Comparison of ENCODE assay signal across 13 mouse cellular contexts in genomic region chr11:11881026-11881782, GRCm38 (mm10). TPM values are rescaled to one million over a fixed set of nuclear protein-coding genes. Genes with fewer than 3 reads are reported as not detected.
DNase-seq lines count a peak whose midpoint lies in the region; ATAC-seq and TF ChIP-seq lines count a peak whose summit lies in the region.
"Had no signal": no experiment of that assay in that cellular context is flagged by ENCODE, and none has a peak within 500 bp of the region (broad histone marks: within the 10 kb centered on the region; RNA-seq: fewer than 3 reads in every experiment).

No protein-coding gene starts in this region.

- no peak overlapping the region for H3ac ChIP-seq in myocyte (ENCODE audit: control insufficient read depth, insufficient read length)

- WGBS in heart, embryonic 15.5 days = 32% methylated on average over 13 of the region's 13 CpGs
- WGBS in midbrain, embryonic 11.5 days = 24% methylated on average over 13 of the region's 13 CpGs
- WGBS in midbrain, postnatal 0 days = 31% methylated on average over 13 of the region's 13 CpGs
- WGBS in embryonic facial prominence, embryonic 13.5 days = 54% methylated on average over 13 of the region's 13 CpGs
- WGBS in forebrain, embryonic 11.5 days = 32% methylated on average over 13 of the region's 13 CpGs

- no peak overlapping the region for H3K9ac ChIP-seq in heart, embryonic 15.5 days
- H3K9ac ChIP-seq in midbrain, embryonic 11.5 days (ENCODE audit: low read length) = no peak overlapping the region
- H3K9ac ChIP-seq in midbrain, postnatal 0 days (replicated peaks; ENCODE audit: low read length, poor library complexity, severe bottlenecking) = no peak overlapping the region
- H3K9ac ChIP-seq in embryonic facial prominence, embryonic 13.5 days = no peak overlapping the region
- H3K9ac ChIP-seq in forebrain, embryonic 11.5 days (ENCODE audit: low read length) = no peak overlapping the region
- H3K9ac ChIP-seq: midbrain, embryonic 15.5 days had no signal

- no peak for TF ChIP-seq CTCF in midbrain, postnatal 0 days (IDR thresholded peaks at IDR 0.05)

- peak overlapping the region; percentile 94 for H3K27ac ChIP-seq in heart, embryonic 15.5 days
- peak overlapping the region; percentile 35; the same call in 1 of the 2 replicates for H3K27ac ChIP-seq in midbrain, embryonic 11.5 days (ENCODE audit: low read depth, low read length)
- no peak overlapping the region for H3K27ac ChIP-seq in midbrain, postnatal 0 days (ENCODE audit: low read depth, low read length)
- peak overlapping the region; percentile 98 for H3K27ac ChIP-seq in embryonic facial prominence, embryonic 13.5 days
- H3K27ac ChIP-seq in forebrain, embryonic 11.5 days (ENCODE audit: low read depth, low read length) = no peak overlapping the region
- H3K27ac ChIP-seq: midbrain, embryonic 15.5 days had no signal

- peaks cover 59% of the 10 kb centered on the region for H3K4me1 ChIP-seq in heart, embryonic 15.5 days (replicated peaks)
- peaks cover 52% of the 10 kb centered on the region for H3K4me1 ChIP-seq in midbrain, embryonic 11.5 days (ENCODE audit: control insufficient read depth, insufficient read depth, low read length)
- no peaks in the 10 kb centered on the region for H3K4me1 ChIP-seq in midbrain, postnatal 0 days (ENCODE audit: insufficient read depth, low read length)
- peaks cover 65% of the 10 kb centered on the region for H3K4me1 ChIP-seq in embryonic facial prominence, embryonic 13.5 days
- peaks cover 9% of the 10 kb centered on the region; the same call in 1 of the 2 replicates for H3K4me1 ChIP-seq in forebrain, embryonic 11.5 days (replicated peaks; ENCODE audit: control insufficient read depth, insufficient read depth, low read length)

- H3K4me2 ChIP-seq in heart, embryonic 15.5 days = no peak overlapping the region
- H3K4me2 ChIP-seq in midbrain, embryonic 11.5 days = no peak overlapping the region
- H3K4me2 ChIP-seq in midbrain, postnatal 0 days (ENCODE audit: low read depth, low read length, poor library complexity, severe bottlenecking) = no peak overlapping the region
- no peak overlapping the region for H3K4me2 ChIP-seq in embryonic facial prominence, embryonic 13.5 days
- peak overlapping the region; percentile 43 for H3K4me2 ChIP-seq in myocyte (ENCODE audit: low read depth)
- H3K4me2 ChIP-seq in forebrain, embryonic 11.5 days (ENCODE audit: low read depth, low read length, severe bottlenecking) = no peak overlapping the region
- H3K4me2 ChIP-seq: midbrain, embryonic 15.5 days had no signal

- no peaks in the 10 kb centered on the region for H3K79me2 ChIP-seq in myocyte (ENCODE audit: control insufficient read depth, insufficient read depth)

- H3K36me3 ChIP-seq in heart, embryonic 15.5 days = no peaks in the 10 kb centered on the region
- H3K36me3 ChIP-seq in midbrain, embryonic 11.5 days (ENCODE audit: control insufficient read depth, insufficient read depth, low read length) = no peaks in the 10 kb centered on the region
- no peaks in the 10 kb centered on the region for H3K36me3 ChIP-seq in midbrain, postnatal 0 days (ENCODE audit: insufficient read depth, low read length)
- H3K36me3 ChIP-seq in embryonic facial prominence, embryonic 13.5 days = no peaks in the 10 kb centered on the region
- H3K36me3 ChIP-seq in myocyte (ENCODE audit: control insufficient read depth, insufficient read depth) = no peaks in the 10 kb centered on the region
- no peaks in the 10 kb centered on the region for H3K36me3 ChIP-seq in forebrain, embryonic 11.5 days (ENCODE audit: control insufficient read depth, insufficient read depth, low read length)
- H3K36me3 ChIP-seq: midbrain, embryonic 15.5 days had no signal

- no peak for DNase-seq in heart, postnatal 14 days
- no peak for DNase-seq in midbrain, embryonic 11.5 days (ENCODE audit: low spot score, missing footprints)
- no peak for DNase-seq in midbrain, postnatal 0 days (ENCODE audit: low spot score)
- no peak for DNase-seq in forebrain, embryonic 11.5 days (ENCODE audit: low spot score)
- DNase-seq in spleen, postnatal 36 days (ENCODE audit: low spot score in 2 of 2) = no peak
- DNase-seq: cerebellum, postnatal 10 days; gastrocnemius, postnatal 14 days; kidney, adult 18-20 months; right cerebral cortex, postnatal 4 days had no signal

- intact Hi-C loops in heart, postnatal 14 days (cut with DNase I) = no loop called here

- no peak overlapping the region for H3K4me3 ChIP-seq in heart, embryonic 15.5 days
- H3K4me3 ChIP-seq in midbrain, embryonic 11.5 days (ENCODE audit: low read depth, low read length) = no peak overlapping the region
- H3K4me3 ChIP-seq in midbrain, postnatal 0 days (ENCODE audit: low read depth, low read length) = no peak overlapping the region
- no peak overlapping the region for H3K4me3 ChIP-seq in embryonic facial prominence, embryonic 13.5 days
- H3K4me3 ChIP-seq in myocyte = no peak overlapping the region
- H3K4me3 ChIP-seq in forebrain, embryonic 11.5 days (ENCODE audit: low read depth, low read length) = no peak overlapping the region
- H3K4me3 ChIP-seq: midbrain, embryonic 15.5 days had no signal

- H3K9me3 ChIP-seq in heart, embryonic 15.5 days (replicated peaks) = no peaks in the 10 kb centered on the region
- H3K9me3 ChIP-seq in midbrain, embryonic 11.5 days (ENCODE audit: control insufficient read depth, low read length) = no peaks in the 10 kb centered on the region
- H3K9me3 ChIP-seq in midbrain, postnatal 0 days (ENCODE audit: low read length) = no peaks in the 10 kb centered on the region
- no peaks in the 10 kb centered on the region for H3K9me3 ChIP-seq in embryonic facial prominence, embryonic 13.5 days
- H3K9me3 ChIP-seq in forebrain, embryonic 11.5 days (ENCODE audit: control insufficient read depth, low read length) = no peaks in the 10 kb centered on the region
- H3K9me3 ChIP-seq: midbrain, embryonic 15.5 days had no signal

- no peak for TF ChIP-seq POLR2A in myocyte (IDR thresholded peaks at IDR 0.05; ENCODE audit: insufficient read length, low read depth)

- no peak for ATAC-seq in heart, embryonic 15.5 days (replicated peaks; ENCODE audit: insufficient number of reproducible peaks, insufficient read depth, low FRiP score, low read depth)
- no peak for ATAC-seq in midbrain, embryonic 11.5 days (ENCODE audit: low FRiP score)
- ATAC-seq in midbrain, postnatal 0 days (ENCODE audit: low FRiP score) = no peak
- no peak for ATAC-seq in embryonic facial prominence, embryonic 13.5 days (ENCODE audit: insufficient number of reproducible peaks, insufficient read depth, low FRiP score, low TSS enrichment, low read depth)
- ATAC-seq in forebrain, embryonic 11.5 days (replicated peaks; ENCODE audit: low FRiP score) = no peak
- ATAC-seq: midbrain, embryonic 15.5 days had no signal

- H3K27me3 ChIP-seq in heart, embryonic 15.5 days = no peaks in the 10 kb centered on the region
- H3K27me3 ChIP-seq in midbrain, embryonic 11.5 days (ENCODE audit: control insufficient read depth, insufficient read depth, low read length) = no peaks in the 10 kb centered on the region
- no peaks in the 10 kb centered on the region for H3K27me3 ChIP-seq in midbrain, postnatal 0 days (ENCODE audit: insufficient read depth, low read length)
- no peaks in the 10 kb centered on the region for H3K27me3 ChIP-seq in embryonic facial prominence, embryonic 13.5 days
- H3K27me3 ChIP-seq in myocyte (ENCODE audit: control insufficient read depth, insufficient read depth, insufficient read length) = no peaks in the 10 kb centered on the region
- no peaks in the 10 kb centered on the region for H3K27me3 ChIP-seq in forebrain, embryonic 11.5 days (ENCODE audit: control insufficient read depth, insufficient read depth, low read length)
- H3K27me3 ChIP-seq: midbrain, embryonic 15.5 days had no signal

TF ChIP-seq in myocyte, 11 proteins besides CTCF, POLR2A, EP300 and RAD21:
- TF ChIP-seq REST (IDR thresholded peaks at IDR 0.05; ENCODE audit: insufficient read depth, insufficient read length) = no peak
- TF ChIP-seq TCF12 (IDR thresholded peaks at IDR 0.05; ENCODE audit: insufficient read depth, poor library complexity, severe bottlenecking) = no peak
- no peak for TF ChIP-seq TCF3 (IDR thresholded peaks at IDR 0.05; ENCODE audit: insufficient read length, low read depth)
- TF ChIP-seq MYOG (IDR thresholded peaks at IDR 0.05; ENCODE audit: control insufficient read depth in 1 of 3, insufficient read depth in 1 of 3, insufficient read length in 2 of 3, low read depth in 2 of 3) = no peak
- TF ChIP-seq POLR2AphosphoS2 (IDR thresholded peaks at IDR 0.05; ENCODE audit: insufficient read length, low read depth) = no peak
- TF ChIP-seq USF1 (IDR thresholded peaks at IDR 0.05; ENCODE audit: low read depth) = no peak
- no peak for TF ChIP-seq CEBPB (IDR thresholded peaks at IDR 0.05; ENCODE audit: insufficient read depth, poor library complexity, severe bottlenecking)
- TF ChIP-seq MAX (IDR thresholded peaks at IDR 0.05; ENCODE audit: low read depth) = no peak
- TF ChIP-seq E2F4 (IDR thresholded peaks at IDR 0.05; ENCODE audit: insufficient read depth) = no peak
- TF ChIP-seq MYOD1 (IDR thresholded peaks at IDR 0.05; ENCODE audit: control insufficient read depth in 1 of 3, insufficient read length in 2 of 3, low read depth in 2 of 3) = no peak
- TF ChIP-seq SRF (IDR thresholded peaks at IDR 0.05; ENCODE audit: control insufficient read depth, insufficient read length, low read depth) = no peak

RNA-seq across cellular contexts. Expression of gene Ddc, which starts 16.7 kb away (rescaled TPM):
- 92.1 and 115 TPM in 2 replicates for polyA plus RNA-seq in heart, embryonic 15.5 days (2015; fragmentation: Nextera tagmentation; extraction: Ambion mirVana)
- 1 to 10 TPM; 3.1 to 5.8 TPM for total RNA-seq in heart, postnatal 14 days (2021)
- polyA plus RNA-seq in midbrain, embryonic 11.5 days (2014; fragmentation: Nextera tagmentation; extraction: Ambion mirVana) = 18.0 and 21.9 TPM in 2 replicates
- 27.4 and 35.0 TPM in 2 replicates for total RNA-seq in midbrain, postnatal 0 days (2014; rRNA removed)
- polyA plus RNA-seq in midbrain, postnatal 0 days (2015; fragmentation: Nextera tagmentation; extraction: Ambion mirVana) = 23.0 and 23.4 TPM in 2 replicates
- 5.3 and 5.8 TPM in 2 replicates for polyA plus RNA-seq in embryonic facial prominence, embryonic 13.5 days (2015; fragmentation: Nextera tagmentation; extraction: Ambion mirVana)
- polyA plus RNA-seq in myocyte (2012; fragmentation: generic; extraction: Trizol) = 7.5 TPM
- 6.8 and 8.7 TPM in 2 replicates for polyA plus RNA-seq in forebrain, embryonic 11.5 days (2014; fragmentation: Nextera tagmentation; extraction: Ambion mirVana)

Comparison
In these comparisons a context has a peak if more than half of its experiments do, and no peak if none do; other contexts are left out.
1. H3K27ac ChIP-seq: peak in heart, embryonic 15.5 days (single experiment), midbrain, embryonic 11.5 days (single experiment) and embryonic facial prominence, embryonic 13.5 days (single experiment); none in midbrain, postnatal 0 days (single experiment) and forebrain, embryonic 11.5 days (single experiment).